8 mouse cellular contexts compared by ENCODE assay signal in the genomic region with DNA sequence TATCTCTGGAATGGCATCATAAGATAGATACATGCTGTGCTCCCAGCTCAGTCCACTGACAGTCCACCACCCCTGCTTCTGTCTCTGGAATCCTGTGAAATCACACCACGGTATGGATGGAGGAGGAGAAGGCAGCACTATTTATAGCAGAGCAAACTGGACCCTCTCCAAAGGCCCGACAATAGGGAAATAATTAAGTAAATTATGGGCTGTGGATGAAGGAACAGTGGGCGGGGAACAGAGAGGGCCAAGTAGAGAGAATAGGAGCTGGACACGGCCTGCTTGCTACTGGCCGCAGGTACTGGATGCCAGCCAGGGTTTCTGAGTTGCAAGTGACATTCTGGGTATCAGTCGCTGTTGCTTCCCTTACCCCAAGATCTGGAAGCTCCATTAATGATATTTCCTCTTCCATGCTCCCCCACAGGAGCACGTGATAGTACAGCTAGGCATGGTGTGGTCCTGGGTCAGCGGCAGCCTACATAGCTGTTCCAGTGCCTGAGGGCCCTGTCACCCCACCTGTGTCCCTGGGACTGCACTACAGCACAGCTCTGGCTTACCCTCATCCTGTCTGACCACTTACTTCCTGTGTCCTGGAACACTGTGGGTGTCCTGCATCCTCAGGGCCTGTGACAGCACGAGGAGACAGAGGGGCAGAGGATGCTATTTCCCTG. TPM values are rescaled to one million over a fixed set of nuclear protein-coding genes. Genes with fewer than 3 reads are reported as not detected.
DNase-seq lines count a peak whose midpoint lies in the region; ATAC-seq and TF ChIP-seq lines count a peak whose summit lies in the region.
"Had no signal": no experiment of that assay in that cellular context is flagged by ENCODE, and none has a peak within 500 bp of the region (broad histone marks: within the 10 kb centered on the region; RNA-seq: fewer than 3 reads in every experiment).

No protein-coding gene starts in this region.

- no peak overlapping the region for H3K4me2 ChIP-seq in intestine, embryonic 15.5 days (replicated peaks)
- H3K4me2 ChIP-seq in intestine, postnatal 0 days (replicated peaks; ENCODE audit: low read depth), result no peak overlapping the region
- H3K4me2 ChIP-seq in midbrain, embryonic 16.5 days (ENCODE audit: low read length), result no peak overlapping the region
- H3K4me2 ChIP-seq: neural tube, embryonic 12.5 days had no signal

- intact Hi-C loops in heart, postnatal 14 days (cut with DNase I), result no loop called here

- TF ChIP-seq CTCF in intestine, postnatal 0 days (IDR thresholded peaks at IDR 0.05; ENCODE audit: low read depth), result no peak

- 0 out of 2 replicates have a peak overlapping the region, but pooled peaks have one; percentile 8 for H3K9ac ChIP-seq in intestine, embryonic 15.5 days
- H3K9ac ChIP-seq in intestine, postnatal 0 days (ENCODE audit: low read depth, low read length), result no peak overlapping the region
- H3K9ac ChIP-seq in midbrain, embryonic 16.5 days (ENCODE audit: low read depth, low read length), result no peak overlapping the region
- H3K9ac ChIP-seq: neural tube, embryonic 12.5 days had no signal

- DNase-seq in cerebellum, postnatal 10 days, result peak; percentile 48 to 60
- DNase-seq in heart, postnatal 14 days, result peak; percentile 60 to 65
- DNase-seq in lung, postnatal 25 days (ENCODE audit: low spot score), result peak; percentile 65
- no peak for DNase-seq in ovary, postnatal 36 days (ENCODE audit: low spot score)

- no peak for ATAC-seq in intestine, embryonic 15.5 days
- no peak for ATAC-seq in intestine, postnatal 0 days
- ATAC-seq in midbrain, embryonic 16.5 days, result no peak

- H3K36me3 ChIP-seq in intestine, embryonic 15.5 days, result peaks cover 29% of the 10 kb centered on the region
- H3K36me3 ChIP-seq in intestine, postnatal 0 days (ENCODE audit: control insufficient read depth, insufficient read depth), result peaks cover 64% of the 10 kb centered on the region
- peaks cover 21% of the 10 kb centered on the region; the same call in 1 of the 2 replicates for H3K36me3 ChIP-seq in midbrain, embryonic 16.5 days (ENCODE audit: control insufficient read depth, insufficient read depth, low read length)

- H3K27me3 ChIP-seq in intestine, embryonic 15.5 days (replicated peaks), result no peaks in the 10 kb centered on the region
- no peaks in the 10 kb centered on the region for H3K27me3 ChIP-seq in intestine, postnatal 0 days (replicated peaks; ENCODE audit: control insufficient read depth, insufficient read depth, low read length)
- no peaks in the 10 kb centered on the region for H3K27me3 ChIP-seq in midbrain, embryonic 16.5 days (ENCODE audit: control insufficient read depth, insufficient read depth, low read depth, low read length)
- H3K27me3 ChIP-seq: neural tube, embryonic 12.5 days had no signal

- WGBS in intestine, embryonic 15.5 days, result 63% methylated on average over 9 of the region's 9 CpGs
- WGBS in intestine, postnatal 0 days, result 54% methylated on average over 9 of the region's 9 CpGs
- WGBS in midbrain, embryonic 16.5 days, result 83% methylated on average over 9 of the region's 9 CpGs

- H3K4me1 ChIP-seq in intestine, embryonic 15.5 days (replicated peaks), result peaks cover 21% of the 10 kb centered on the region; the same call in 1 of the 2 replicates
- no peaks in the 10 kb centered on the region for H3K4me1 ChIP-seq in intestine, postnatal 0 days (replicated peaks; ENCODE audit: control insufficient read depth, insufficient read depth, low read length)
- H3K4me1 ChIP-seq in midbrain, embryonic 16.5 days (ENCODE audit: control insufficient read depth, insufficient read depth, low read length), result no peaks in the 10 kb centered on the region
- H3K4me1 ChIP-seq: neural tube, embryonic 12.5 days had no signal

- H3K9me3 ChIP-seq in intestine, embryonic 15.5 days, result no peaks in the 10 kb centered on the region
- no peaks in the 10 kb centered on the region for H3K9me3 ChIP-seq in intestine, postnatal 0 days (ENCODE audit: control insufficient read depth)
- H3K9me3 ChIP-seq in midbrain, embryonic 16.5 days (replicated peaks; ENCODE audit: control insufficient read depth, low read length, poor library complexity, severe bottlenecking), result no peaks in the 10 kb centered on the region
- H3K9me3 ChIP-seq: neural tube, embryonic 12.5 days had no signal

- 0 out of 2 replicates have a peak overlapping the region, but pooled peaks have one; percentile 2 for H3K27ac ChIP-seq in intestine, embryonic 15.5 days
- no peak overlapping the region for H3K27ac ChIP-seq in intestine, postnatal 0 days (ENCODE audit: low read depth, low read length)
- H3K27ac ChIP-seq in midbrain, embryonic 16.5 days (ENCODE audit: low read length), result no peak overlapping the region
- H3K27ac ChIP-seq: neural tube, embryonic 12.5 days had no signal

- H3K4me3 ChIP-seq in intestine, embryonic 15.5 days (replicated peaks), result no peak overlapping the region
- no peak overlapping the region for H3K4me3 ChIP-seq in intestine, postnatal 0 days (ENCODE audit: low read depth, low read length)
- H3K4me3 ChIP-seq in midbrain, embryonic 16.5 days (ENCODE audit: low read depth, low read length), result no peak overlapping the region
- H3K4me3 ChIP-seq: neural tube, embryonic 12.5 days had no signal

RNA-seq across cellular contexts. Expression of a gene that starts 20.4 kb away (rescaled TPM):
- polyA plus RNA-seq in intestine, embryonic 15.5 days (2015; fragmentation: Nextera tagmentation; extraction: Ambion mirVana), result 12.8 and 14.0 TPM in 2 replicates
- 9.8 and 11.1 TPM in 2 replicates for polyA plus RNA-seq in intestine, postnatal 0 days (2015; fragmentation: Nextera tagmentation; extraction: Ambion mirVana)
- total RNA-seq in heart, postnatal 14 days (2021), result 10 to 100 TPM; 13.5 to 14.0 TPM
- polyA plus RNA-seq in midbrain, embryonic 16.5 days (2015; fragmentation: Nextera tagmentation; extraction: Ambion mirVana), result 11.6 and 12.5 TPM in 2 replicates

RNA-seq across cellular contexts. Expression of a gene that starts 30.7 kb away (rescaled TPM):
- 14.4 and 21.2 TPM in 2 replicates for polyA plus RNA-seq in intestine, embryonic 15.5 days (2015; fragmentation: Nextera tagmentation; extraction: Ambion mirVana)
- polyA plus RNA-seq in intestine, postnatal 0 days (2015; fragmentation: Nextera tagmentation; extraction: Ambion mirVana), result 11.7 and 12.4 TPM in 2 replicates
- total RNA-seq in heart, postnatal 14 days (2021), result 100 to 1,000 TPM; 105 to 118 TPM
- polyA plus RNA-seq in midbrain, embryonic 16.5 days (2015; fragmentation: Nextera tagmentation; extraction: Ambion mirVana), result 14.2 and 15.4 TPM in 2 replicates

RNA-seq across cellular contexts. Expression of a gene that starts 38.0 kb away (rescaled TPM):
- polyA plus RNA-seq in intestine, embryonic 15.5 days (2015; fragmentation: Nextera tagmentation; extraction: Ambion mirVana), result 712 and 771 TPM in 2 replicates
- polyA plus RNA-seq in intestine, postnatal 0 days (2015; fragmentation: Nextera tagmentation; extraction: Ambion mirVana), result 1,519 and 1,523 TPM in 2 replicates
- total RNA-seq in heart, postnatal 14 days (2021), result 100 to 1,000 TPM; 636 to 681 TPM
- 509 and 552 TPM in 2 replicates for polyA plus RNA-seq in midbrain, embryonic 16.5 days (2015; fragmentation: Nextera tagmentation; extraction: Ambion mirVana)

RNA-seq across cellular contexts. Expression of a gene that starts 45.4 kb away (rescaled TPM):
- 206 and 218 TPM in 2 replicates for polyA plus RNA-seq in intestine, embryonic 15.5 days (2015; fragmentation: Nextera tagmentation; extraction: Ambion mirVana)
- 90.0 and 98.5 TPM in 2 replicates for polyA plus RNA-seq in intestine, postnatal 0 days (2015; fragmentation: Nextera tagmentation; extraction: Ambion mirVana)
- total RNA-seq in heart, postnatal 14 days (2021), result 10 to 100 TPM; 68.6 to 73.5 TPM
- polyA plus RNA-seq in midbrain, embryonic 16.5 days (2015; fragmentation: Nextera tagmentation; extraction: Ambion mirVana), result 124 and 131 TPM in 2 replicates

RNA-seq across cellular contexts. Expression of a gene that starts 53.5 kb away (rescaled TPM):
- polyA plus RNA-seq in intestine, embryonic 15.5 days (2015; fragmentation: Nextera tagmentation; extraction: Ambion mirVana), result 701 and 737 TPM in 2 replicates
- 1,009 and 1,013 TPM in 2 replicates for polyA plus RNA-seq in intestine, postnatal 0 days (2015; fragmentation: Nextera tagmentation; extraction: Ambion mirVana)
- total RNA-seq in heart, postnatal 14 days (2021), result 1,000 to 10,000 TPM; 1,168 to 1,183 TPM
- polyA plus RNA-seq in midbrain, embryonic 16.5 days (2015; fragmentation: Nextera tagmentation; extraction: Ambion mirVana), result 433 and 454 TPM in 2 replicates
